Mouse (Mus musculus): ENCODE data around the gene 2310034C09Rik. TPM values are rescaled to one million over a fixed set of nuclear protein-coding genes. Genes with fewer than 3 reads are reported as not detected.
"Not testable (repeated sequence)": the region's sequence is repeated elsewhere in the genome, so short reads cannot be mapped to it uniquely, and the experiment has no call there.

The 2310034C09Rik gene
- polyA plus RNA-seq (2016; fragmentation: Nextera tagmentation; extraction: Ambion mirVana): not detected in 2 replicates

DNA sequence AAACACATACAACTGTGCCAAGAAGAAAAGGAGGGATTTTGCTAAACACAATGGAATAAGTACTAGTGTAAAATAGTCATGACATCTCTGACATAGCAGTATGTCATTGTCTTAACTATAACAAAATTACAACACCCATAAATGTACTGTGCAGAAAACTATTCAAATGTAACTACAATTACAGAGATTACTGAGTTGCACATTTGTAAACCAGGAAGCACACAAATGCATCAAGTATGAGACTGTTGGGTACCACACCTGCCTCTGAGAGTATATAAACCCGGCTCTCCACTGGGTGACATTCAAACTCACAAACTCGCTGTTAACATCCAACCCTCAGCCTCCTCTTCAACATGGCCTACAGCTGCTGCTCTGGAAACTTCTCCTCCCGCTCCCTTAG lies at the start of gene 2310034C09Rik:
TSS of gene 2310034C09Rik (plus strand) at position 301 of the 400 bp plus-strand sequence.
- H3K4me1 ChIP-seq (replicated peaks); H3K36me3 ChIP-seq; H3K9me3 ChIP-seq; H3K27ac ChIP-seq; DNase-seq (ENCODE audit: low spot score); H3K4me3 ChIP-seq; H3K27me3 ChIP-seq (ENCODE audit: insufficient read depth, poor library complexity, severe bottlenecking): not testable (repeated sequence)
- 88% methylated on average over 3 of the region's 3 CpGs for WGBS

DNA sequence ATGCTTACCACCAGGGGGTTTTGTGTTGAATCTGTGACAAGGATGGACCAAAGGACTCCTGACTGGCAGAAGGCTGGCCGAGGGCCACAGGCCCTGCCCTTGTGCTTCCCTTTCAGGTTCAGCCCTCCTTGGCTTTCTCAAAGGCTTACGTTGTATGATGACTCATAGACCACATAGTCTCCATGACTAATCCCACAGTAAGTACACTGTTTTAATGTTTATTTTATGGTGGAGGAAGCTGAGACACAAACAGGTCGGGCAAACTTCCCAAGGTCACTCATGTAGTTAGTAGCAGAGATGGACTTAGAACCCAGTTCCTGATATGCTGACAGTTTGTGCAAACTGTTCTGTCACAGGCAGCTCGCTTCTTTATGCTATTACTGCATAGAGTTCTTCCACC lies 47.9 kb upstream of the 2310034C09Rik start:
- H3K27me3 ChIP-seq (ENCODE audit: insufficient read depth, poor library complexity, severe bottlenecking): no peaks in the 10 kb centered on the region
- H3K4me3 ChIP-seq: no peak overlapping the region
- DNase-seq (ENCODE audit: low spot score): no peak
- no peaks in the 10 kb centered on the region for H3K9me3 ChIP-seq
- H3K36me3 ChIP-seq: no peaks in the 10 kb centered on the region
- WGBS: 76% methylated on average over 4 of the region's 4 CpGs
- no peak overlapping the region for H3K27ac ChIP-seq
- no peaks in the 10 kb centered on the region for H3K4me1 ChIP-seq (replicated peaks)

- Histone ChIP-seq H3K4me3 (no peak overlapping the region), H3K27ac (no peak overlapping the region), H3K36me3 (no peaks in the 10 kb centered on the region), H3K9me3 (no peaks in the 10 kb centered on the region), H3K27me3 (ENCODE audit: insufficient read depth, poor library complexity, severe bottlenecking) (no peaks in the 10 kb centered on the region), H3K4me1 (replicated peaks) (no peaks in the 10 kb centered on the region)
- 84% methylated on average over 6 of the region's 6 CpGs for WGBS
- DNase-seq (ENCODE audit: low spot score): no peak
These were observed 47.4 kb upstream of the 2310034C09Rik start for GRCm38 (mm10) chr16:88711245-88711644.

GRCm38 (mm10) chr16:88716549-88716948 lies 42.1 kb upstream of the 2310034C09Rik start:
- Histone ChIP-seq H3K4me1 (replicated peaks) (no peaks in the 10 kb centered on the region), H3K4me3 (no peak overlapping the region), H3K9me3 (no peaks in the 10 kb centered on the region), H3K36me3 (no peaks in the 10 kb centered on the region), H3K27ac (no peak overlapping the region), H3K27me3 (ENCODE audit: insufficient read depth, poor library complexity, severe bottlenecking) (no peaks in the 10 kb centered on the region)
- no peak for DNase-seq (ENCODE audit: low spot score)

GRCm38 (mm10) chr16:88720031-88720430 lies 38.6 kb upstream of the 2310034C09Rik start:
- DNase-seq (ENCODE audit: low spot score): no peak
- H3K27me3 ChIP-seq (ENCODE audit: insufficient read depth, poor library complexity, severe bottlenecking): no peaks in the 10 kb centered on the region
- H3K4me1 ChIP-seq (replicated peaks): 0 out of 2 replicates have a peak, but pooled peaks cover 5% of the 10 kb centered on the region
- no peaks in the 10 kb centered on the region for H3K9me3 ChIP-seq
- no peaks in the 10 kb centered on the region for H3K36me3 ChIP-seq
- H3K4me3 ChIP-seq: no peak overlapping the region
- H3K27ac ChIP-seq: no peak overlapping the region
- WGBS: 16% methylated on average over 1 of the region's 1 CpGs

DNA sequence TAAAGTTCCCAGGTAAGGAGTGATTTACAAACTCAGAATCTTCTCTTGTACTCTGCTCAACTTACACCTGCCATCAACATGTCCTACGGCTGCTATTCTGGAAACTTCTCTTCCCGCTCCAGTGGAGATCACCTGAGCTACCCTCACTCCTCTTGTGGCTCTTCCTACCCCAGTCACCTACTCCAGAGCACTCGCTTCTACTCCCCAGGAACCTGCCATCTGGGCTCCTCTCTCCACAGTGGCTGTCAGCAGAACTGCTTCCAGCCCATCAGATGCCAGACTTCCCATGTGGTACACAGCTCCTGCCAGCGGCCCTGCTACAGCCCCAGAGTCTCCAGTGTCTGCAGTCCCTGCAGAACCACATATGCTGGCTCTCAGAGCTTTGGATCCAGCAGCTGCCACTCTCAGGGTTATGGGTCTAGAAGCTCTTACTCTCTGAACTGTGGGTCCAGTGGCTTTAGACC lies 29.8 kb upstream of the 2310034C09Rik start, which contains the start of gene Krtap13-1:
TSS of gene Krtap13-1 (plus strand) at position 51 of the 464 bp plus-strand sequence.
- H3K27ac ChIP-seq: no peak within 1 kb of the TSS

GRCm38 (mm10) chr16:88735391-88735790 lies 23.3 kb upstream of the 2310034C09Rik start:
- Histone ChIP-seq H3K4me1 (replicated peaks) (no peaks in the 10 kb centered on the region), H3K27me3 (ENCODE audit: insufficient read depth, poor library complexity, severe bottlenecking) (no peaks in the 10 kb centered on the region), H3K36me3 (no peaks in the 10 kb centered on the region), H3K4me3 (no peak overlapping the region), H3K9me3 (no peaks in the 10 kb centered on the region), H3K27ac (no peak overlapping the region)
- WGBS: 77% methylated on average over 2 of the region's 2 CpGs
- DNase-seq (ENCODE audit: low spot score): no peak

More for the DNA sequence above, 29.8 kb upstream of the 2310034C09Rik start, which contains the start of gene Krtap13-1:
- Histone ChIP-seq H3K9me3 (no peaks in the 10 kb centered on the region), H3K27me3 (ENCODE audit: insufficient read depth, poor library complexity, severe bottlenecking) (no peaks in the 10 kb centered on the region), H3K4me1 (replicated peaks) (no peaks in the 10 kb centered on the region), H3K4me3 (no peak within 1 kb of the TSS), H3K36me3 (no peaks in the 10 kb centered on the region)
- DNase-seq (ENCODE audit: low spot score): no peak
- 73% methylated on average over 4 of the region's 4 CpGs for WGBS

- no peaks in the 10 kb centered on the region for H3K4me1 ChIP-seq (replicated peaks)
- no peaks in the 10 kb centered on the region for H3K9me3 ChIP-seq
- no peaks in the 10 kb centered on the region for H3K27me3 ChIP-seq (ENCODE audit: insufficient read depth, poor library complexity, severe bottlenecking)
- DNase-seq (ENCODE audit: low spot score): no peak
- H3K4me3 ChIP-seq: no peak overlapping the region
- H3K36me3 ChIP-seq: no peaks in the 10 kb centered on the region
- no peak overlapping the region for H3K27ac ChIP-seq
- 85% methylated on average over 4 of the region's 4 CpGs for whole genome bisulfite sequencing
These were observed 13.8 kb upstream of the 2310034C09Rik start for GRCm38 (mm10) chr16:88744750-88745340.

DNA sequence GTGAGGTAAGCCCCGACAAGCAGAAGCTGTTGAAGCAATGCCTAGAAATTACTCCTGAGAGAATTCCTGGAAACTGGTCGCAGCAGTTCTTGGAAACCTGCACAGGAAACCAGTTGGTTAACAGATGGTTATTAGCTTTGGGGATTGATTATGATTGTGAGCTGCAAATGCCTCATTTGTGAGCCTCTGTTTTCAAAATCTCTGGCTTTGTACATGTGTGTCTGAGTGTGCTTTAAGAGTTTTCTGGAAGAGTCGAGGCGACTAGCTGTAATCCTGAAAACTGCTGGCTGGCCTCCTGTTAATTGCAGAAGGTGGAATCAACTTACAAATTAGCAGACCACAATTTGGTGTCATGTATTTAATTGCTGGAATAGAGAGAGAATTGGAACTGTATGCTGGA lies 10.7 kb upstream of the 2310034C09Rik start:
- no peaks in the 10 kb centered on the region for H3K4me1 ChIP-seq (replicated peaks)
- no peaks in the 10 kb centered on the region for H3K36me3 ChIP-seq
- H3K27ac ChIP-seq: no peak overlapping the region
- 83% methylated on average over 4 of the region's 4 CpGs for WGBS
- H3K4me3 ChIP-seq: no peak overlapping the region
- DNase-seq (ENCODE audit: low spot score): no peak
- H3K27me3 ChIP-seq (ENCODE audit: insufficient read depth, poor library complexity, severe bottlenecking): no peaks in the 10 kb centered on the region
- H3K9me3 ChIP-seq: no peaks in the 10 kb centered on the region

DNA sequence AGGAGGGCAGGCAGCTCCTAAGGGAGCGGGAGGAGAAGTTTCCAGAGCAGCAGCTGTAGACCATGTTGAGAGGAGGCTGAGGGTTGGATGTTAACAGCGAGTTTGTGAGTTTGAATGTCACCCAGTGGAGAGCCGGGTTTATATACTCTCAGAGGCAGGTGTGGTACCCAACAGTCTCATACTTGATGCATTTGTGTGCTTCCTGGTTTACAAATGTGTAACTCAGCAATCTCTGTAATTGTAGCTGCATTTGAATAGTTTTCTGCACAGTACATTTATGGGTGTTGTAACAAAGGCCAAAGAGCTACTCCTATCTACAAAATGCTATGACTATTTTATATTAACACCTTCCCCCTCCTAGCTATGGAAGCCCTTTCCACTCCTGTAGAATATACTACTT lies 7.1 kb upstream of the 2310034C09Rik start, which contains the start of gene Krtap13:
TSS of gene Krtap13 (minus strand) at position 101 of the 400 bp plus-strand sequence.
- DNase-seq (ENCODE audit: low spot score); H3K27me3 ChIP-seq (ENCODE audit: insufficient read depth, poor library complexity, severe bottlenecking); H3K4me1 ChIP-seq (replicated peaks); H3K9me3 ChIP-seq; H3K4me3 ChIP-seq; H3K36me3 ChIP-seq; H3K27ac ChIP-seq: not testable (repeated sequence)
- 89% methylated on average over 3 of the region's 3 CpGs for WGBS

- Histone ChIP-seq H3K4me1 (replicated peaks) (no peaks in the 10 kb centered on the region), H3K27me3 (ENCODE audit: insufficient read depth, poor library complexity, severe bottlenecking) (no peaks in the 10 kb centered on the region), H3K27ac (no peak within 1 kb of the TSS), H3K9me3 (no peaks in the 10 kb centered on the region), H3K4me3 (no peak within 1 kb of the TSS), H3K36me3 (no peaks in the 10 kb centered on the region)
- 88% methylated on average over 2 of the region's 2 CpGs for WGBS
- DNase-seq (ENCODE audit: low spot score): no peak
These were observed 15.5 kb downstream of the 2310034C09Rik start, which contains the start of gene 2310057N15Rik for GRCm38 (mm10) chr16:88774106-88774505. Gene 2310057N15Rik (minus strand): TSS chr16:88774206.

- H3K9me3 ChIP-seq: no peaks in the 10 kb centered on the region
- WGBS: 87% methylated on average over 6 of the region's 6 CpGs
- H3K27ac ChIP-seq: no peak within 1 kb of the TSS
- no peaks in the 10 kb centered on the region for H3K36me3 ChIP-seq
- DNase-seq (ENCODE audit: low spot score): no peak
- H3K4me1 ChIP-seq (replicated peaks): no peaks in the 10 kb centered on the region
- H3K4me3 ChIP-seq: no peak within 1 kb of the TSS
- H3K27me3 ChIP-seq (ENCODE audit: insufficient read depth, poor library complexity, severe bottlenecking): no peaks in the 10 kb centered on the region
These were observed 18.9 kb downstream of the 2310034C09Rik start, which contains the start of gene Gm5965 for GRCm38 (mm10) chr16:88777596-88777995. Gene Gm5965 (plus strand): TSS chr16:88777896.

DNA sequence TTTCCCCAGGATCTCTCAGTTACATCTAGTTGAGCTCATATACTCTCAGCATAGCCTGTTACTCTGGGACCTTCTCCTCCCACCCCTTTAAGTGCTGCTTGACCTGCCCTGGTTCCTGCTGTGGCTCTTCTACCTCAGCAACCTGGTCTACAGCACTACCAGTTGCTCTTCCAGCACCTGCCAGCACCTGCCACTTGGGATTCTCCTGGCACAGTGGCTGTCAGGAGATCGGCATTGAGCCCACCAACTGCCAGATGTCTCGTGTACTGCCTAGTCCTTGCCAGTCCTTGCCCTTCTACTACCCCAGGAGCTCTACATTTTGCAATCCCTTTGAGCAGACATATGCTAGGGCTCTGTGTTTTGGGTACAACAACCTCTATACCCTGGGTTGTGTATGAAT lies 28.1 kb downstream of the 2310034C09Rik start:
- DNase-seq (ENCODE audit: low spot score): no peak
- WGBS: 85% methylated on average over 2 of the region's 2 CpGs
- no peak overlapping the region for H3K27ac ChIP-seq
- no peaks in the 10 kb centered on the region for H3K27me3 ChIP-seq (ENCODE audit: insufficient read depth, poor library complexity, severe bottlenecking)
- H3K9me3 ChIP-seq: no peaks in the 10 kb centered on the region
- no peaks in the 10 kb centered on the region for H3K4me1 ChIP-seq (replicated peaks)
- no peaks in the 10 kb centered on the region for H3K36me3 ChIP-seq
- H3K4me3 ChIP-seq: no peak overlapping the region
